In genomic region chr7:49163789-49164188, GRCm38 (mm10) we compare ENCODE assay signal across 13 mouse cellular contexts.
DNase-seq lines count a peak whose midpoint lies in the region; ATAC-seq and TF ChIP-seq lines count a peak whose summit lies in the region.
"Had no signal": no experiment of that assay in that cellular context is flagged by ENCODE, and none has a peak within 500 bp of the region (broad histone marks: within the 10 kb centered on the region; RNA-seq: fewer than 3 reads in every experiment).

No protein-coding gene starts in this region.

- ATAC-seq in kidney, embryonic 14.5 days (ENCODE audit: low FRiP score, low TSS enrichment) = no peak
- peak; percentile 45; the same call in 1 of the 2 replicates for ATAC-seq in forebrain, embryonic 12.5 days (ENCODE audit: low FRiP score)
- ATAC-seq in forebrain, postnatal 0 days = peak; percentile 70
- ATAC-seq in midbrain, embryonic 12.5 days (ENCODE audit: low FRiP score, low read depth) = peak; percentile 42; the same call in 1 of the 2 replicates
- no peak for ATAC-seq in megakaryocyte-erythroid progenitor cell, adult 5-6 weeks (replicated peaks; ENCODE audit: low FRiP score, low TSS enrichment, poor library complexity, severe bottlenecking)
- ATAC-seq: liver, postnatal 0 days had no signal

- 80% methylated on average over 11 of the region's 11 CpGs for WGBS in kidney, embryonic 14.5 days
- 25% methylated on average over 11 of the region's 11 CpGs for WGBS in forebrain, embryonic 12.5 days
- WGBS in forebrain, postnatal 0 days = 11% methylated on average over 11 of the region's 11 CpGs
- 49% methylated on average over 11 of the region's 11 CpGs for WGBS in midbrain, embryonic 12.5 days

- no peak overlapping the region for H3K4me2 ChIP-seq in kidney, embryonic 14.5 days (replicated peaks; ENCODE audit: low read depth, low read length)
- H3K4me2 ChIP-seq in forebrain, embryonic 12.5 days = peak overlapping the region; percentile 8; the same call in 1 of the 2 replicates
- peak overlapping the region; percentile 13; the same call in 1 of the 2 replicates for H3K4me2 ChIP-seq in forebrain, postnatal 0 days (ENCODE audit: low read depth)
- H3K4me2 ChIP-seq in midbrain, embryonic 12.5 days (replicated peaks) = no peak overlapping the region; the same call in 1 of the 2 replicates
- H3K4me2 ChIP-seq: stomach, embryonic 15.5 days had no signal

- no peak overlapping the region for H3K4me3 ChIP-seq in kidney, embryonic 14.5 days (ENCODE audit: low read length)
- no peak overlapping the region for H3K4me3 ChIP-seq in forebrain, embryonic 12.5 days (replicated peaks)
- H3K4me3 ChIP-seq in forebrain, postnatal 0 days (ENCODE audit: low read depth, low read length) = no peak overlapping the region
- H3K4me3 ChIP-seq in midbrain, embryonic 12.5 days = no peak overlapping the region
- H3K4me3 ChIP-seq: stomach, embryonic 15.5 days had no signal

- H3K9me3 ChIP-seq in kidney, embryonic 14.5 days (ENCODE audit: control insufficient read depth, low read length) = no peaks in the 10 kb centered on the region
- H3K9me3 ChIP-seq in forebrain, embryonic 12.5 days = no peaks in the 10 kb centered on the region
- H3K9me3 ChIP-seq in forebrain, postnatal 0 days (ENCODE audit: low read length) = no peaks in the 10 kb centered on the region
- no peaks in the 10 kb centered on the region for H3K9me3 ChIP-seq in midbrain, embryonic 12.5 days
- H3K9me3 ChIP-seq: stomach, embryonic 15.5 days had no signal

- peak; percentile 11 to 49 for DNase-seq in kidney, postnatal 25 days
- peak; percentile 59 for DNase-seq in forebrain, postnatal 0 days
- no peak for DNase-seq in adrenal gland, adult 18-20 months (ENCODE audit: low spot score in 2 of 2)
- DNase-seq in spleen, postnatal 4 days (ENCODE audit: low spot score in 2 of 2) = no peak
- DNase-seq: adrenal gland, adult 8-10 months; cerebellum, adult 9-10 months; liver, postnatal 0 days had no signal

- no peak overlapping the region for H3K27ac ChIP-seq in kidney, embryonic 14.5 days (ENCODE audit: low read depth, low read length)
- 0 out of 2 replicates have a peak overlapping the region, but pooled peaks have one; percentile 59 for H3K27ac ChIP-seq in forebrain, embryonic 12.5 days
- H3K27ac ChIP-seq in forebrain, postnatal 0 days (ENCODE audit: low read depth, low read length) = peak overlapping the region; percentile 51
- H3K27ac ChIP-seq in midbrain, embryonic 12.5 days (replicated peaks) = peak overlapping the region; percentile 17

- H3K36me3 ChIP-seq in kidney, embryonic 14.5 days (ENCODE audit: control insufficient read depth, insufficient read depth, low read length) = no peaks in the 10 kb centered on the region
- H3K36me3 ChIP-seq in forebrain, embryonic 12.5 days (replicated peaks) = no peaks in the 10 kb centered on the region
- H3K36me3 ChIP-seq in forebrain, postnatal 0 days (ENCODE audit: insufficient read depth) = no peaks in the 10 kb centered on the region
- H3K36me3 ChIP-seq in midbrain, embryonic 12.5 days = no peaks in the 10 kb centered on the region
- H3K36me3 ChIP-seq: G1E; stomach, embryonic 15.5 days had no signal

- no peaks in the 10 kb centered on the region; the same call in 1 of the 2 replicates for H3K4me1 ChIP-seq in kidney, embryonic 14.5 days (ENCODE audit: control insufficient read depth, insufficient read depth, low read length)
- peaks cover 56% of the 10 kb centered on the region for H3K4me1 ChIP-seq in forebrain, embryonic 12.5 days
- peaks cover 29% of the 10 kb centered on the region for H3K4me1 ChIP-seq in forebrain, postnatal 0 days (ENCODE audit: insufficient read depth)
- H3K4me1 ChIP-seq in midbrain, embryonic 12.5 days = peaks cover 51% of the 10 kb centered on the region

- no peak for TF ChIP-seq CTCF in forebrain, postnatal 0 days (IDR thresholded peaks at IDR 0.05; ENCODE audit: low read depth)

- H3K27me3 ChIP-seq in kidney, embryonic 14.5 days (ENCODE audit: control insufficient read depth, insufficient read depth, low read length) = no peaks in the 10 kb centered on the region
- H3K27me3 ChIP-seq in forebrain, embryonic 12.5 days = peaks cover 48% of the 10 kb centered on the region
- no peaks in the 10 kb centered on the region for H3K27me3 ChIP-seq in forebrain, postnatal 0 days (ENCODE audit: insufficient read depth, low read length)
- no peaks in the 10 kb centered on the region for H3K27me3 ChIP-seq in midbrain, embryonic 12.5 days
- H3K27me3 ChIP-seq: stomach, embryonic 15.5 days had no signal

- no peak overlapping the region for H3K9ac ChIP-seq in kidney, embryonic 14.5 days (ENCODE audit: low read depth, low read length)
- H3K9ac ChIP-seq in forebrain, embryonic 12.5 days = no peak overlapping the region
- H3K9ac ChIP-seq in forebrain, postnatal 0 days = 0 out of 2 replicates have a peak overlapping the region, but pooled peaks have one; percentile 26
- H3K9ac ChIP-seq in midbrain, embryonic 12.5 days (replicated peaks) = no peak overlapping the region
- H3K9ac ChIP-seq: liver, postnatal 0 days; stomach, embryonic 15.5 days had no signal

Comparison
In these comparisons a context has a peak if more than half of its experiments do, and no peak if none do; other contexts are left out.
1. DNase-seq: peak in kidney, postnatal 25 days (2 of 2) and forebrain, postnatal 0 days (single experiment); none in adrenal gland, adult 18-20 months (0 of 2) and spleen, postnatal 4 days (0 of 2).
2. ATAC-seq: peak in forebrain, embryonic 12.5 days (single experiment), forebrain, postnatal 0 days (single experiment) and midbrain, embryonic 12.5 days (single experiment); none in kidney, embryonic 14.5 days (single experiment) and megakaryocyte-erythroid progenitor cell, adult 5-6 weeks (single experiment).
3. H3K4me2 ChIP-seq: peak in forebrain, embryonic 12.5 days (single experiment) and forebrain, postnatal 0 days (single experiment); none in kidney, embryonic 14.5 days (single experiment) and midbrain, embryonic 12.5 days (single experiment).